Mouse (Mus musculus) embryonic facial prominence, embryonic 10.5 days (tissue): ENCODE measurements around the gene 2610028H24Rik. TPM values are rescaled to one million over a fixed set of nuclear protein-coding genes. Genes with fewer than 3 reads are reported as not detected.

Experiments used
- DNase-seq: peaks from one replicate; pipeline ENCODE4 v3.0.0-alpha.2; 2017; ENCODE audit warnings: low spot score
- H3K27ac ChIP-seq: fragments of 300-500 bp; sonication (generic); replicated peaks from 2 replicates; pipeline ENCODE4 v1.5.1; 2016; ENCODE audit warnings: mild to moderate bottlenecking
- H3K27me3 ChIP-seq: fragments of 300-500 bp; sonication (generic); replicated peaks from 2 replicates; pipeline ENCODE4 v1.6.1; 2016; ENCODE audit warnings: low read depth, mild to moderate bottlenecking; ENCODE audit not compliant: poor library complexity, severe bottlenecking
- H3K36me3 ChIP-seq: fragments of 300-500 bp; sonication (generic); replicated peaks from 2 replicates; pipeline ENCODE4 v1.6.1; 2016; ENCODE audit warnings: mild to moderate bottlenecking, moderate library complexity
- H3K4me1 ChIP-seq: fragments of 300-500 bp; sonication (generic); 2 replicates; pipeline ENCODE4 v1.6.1; 2016
- H3K4me3 ChIP-seq: fragments of 300-500 bp; sonication (generic); 2 replicates; pipeline ENCODE4 v1.5.1; 2016; ENCODE audit warnings: mild to moderate bottlenecking, moderate library complexity
- H3K9me3 ChIP-seq: fragments of 300-500 bp; sonication (generic); 2 replicates; pipeline ENCODE4 v1.6.1; 2016; ENCODE audit warnings: mild to moderate bottlenecking
- WGBS: fragments of 180-500 bp; shearing (Covaris S2); methylation state at CpG from one replicate; pipeline ENCODE4 v1.1.7; 2016; 5-methylcytosine and 5-hydroxymethylcytosine counted together
- polyA plus RNA-seq: library from polyadenylated mRNA; unstranded; fragments of >200 nt; fragmentation: Nextera tagmentation; extraction: Ambion mirVana; gene quantifications from 2 replicates; pipeline ENCODE4 v1.2.1, GENCODE M21; 2016

2610028H24Rik gene
- not detected in 2 replicates for polyA plus RNA-seq

DNA sequence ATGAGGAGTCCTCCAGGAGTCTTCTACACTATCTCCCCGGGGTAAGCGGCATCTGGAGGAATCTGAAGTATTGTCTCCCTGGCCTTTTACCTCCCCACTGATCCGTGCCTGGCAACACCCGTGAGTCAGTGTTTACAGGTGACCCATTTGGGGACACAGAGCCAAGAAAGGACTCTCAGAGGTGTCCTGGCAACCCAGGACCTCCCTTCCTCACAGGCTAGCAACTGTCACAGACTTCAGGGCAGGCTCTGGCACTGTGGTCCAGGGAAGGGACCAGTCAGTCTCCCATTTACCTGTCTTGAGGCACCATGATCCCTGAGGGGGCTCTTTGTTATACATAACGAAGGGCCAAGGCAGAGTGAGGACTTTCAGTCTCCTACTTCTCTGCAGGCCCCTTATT lies at the start of gene 2610028H24Rik:
2610028H24Rik (plus strand) TSS at position 231 of the 400 bp plus-strand sequence.
- 64% methylated on average over 5 of the region's 5 CpGs for WGBS
- DNase-seq = no peak
- no peaks in the 10 kb centered on the region for H3K9me3 ChIP-seq
- H3K36me3 ChIP-seq = no peaks in the 10 kb centered on the region
- H3K27me3 ChIP-seq = no peaks in the 10 kb centered on the region
- H3K4me3 ChIP-seq = no peak within 1 kb of the TSS
- no peak within 1 kb of the TSS for H3K27ac ChIP-seq
- peaks cover under 1% of the 10 kb centered on the region; the same call in 1 of the 2 replicates for H3K4me1 ChIP-seq

DNA sequence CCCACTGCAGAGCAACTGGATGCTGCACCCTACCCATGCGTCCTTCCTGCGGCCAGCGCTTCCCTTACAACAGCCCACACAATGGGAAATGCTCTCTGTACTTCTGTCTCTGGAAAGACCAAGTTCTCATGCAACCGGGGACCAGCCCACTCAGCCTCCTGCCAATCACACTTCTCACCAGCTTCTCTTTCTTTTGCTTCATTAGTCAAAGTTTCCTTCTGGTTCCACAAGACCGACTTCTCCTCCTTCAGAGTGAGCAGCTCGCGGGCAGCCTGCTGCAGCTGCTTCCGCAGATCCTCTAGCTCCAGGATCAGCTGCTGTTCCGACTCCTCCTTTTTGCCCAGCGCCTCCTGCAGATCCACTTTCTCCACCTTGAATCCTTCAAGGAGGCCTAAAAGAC lies 40.4 kb upstream of the 2610028H24Rik start:
- no peak for DNase-seq
- Histone ChIP-seq H3K4me1 (no peaks in the 10 kb centered on the region), H3K27me3 (no peaks in the 10 kb centered on the region), H3K27ac (no peak overlapping the region), H3K9me3 (no peaks in the 10 kb centered on the region), H3K36me3 (peaks cover 99% of the 10 kb centered on the region), H3K4me3 (no peak overlapping the region)
- WGBS = 95% methylated on average over 10 of the region's 10 CpGs

DNA sequence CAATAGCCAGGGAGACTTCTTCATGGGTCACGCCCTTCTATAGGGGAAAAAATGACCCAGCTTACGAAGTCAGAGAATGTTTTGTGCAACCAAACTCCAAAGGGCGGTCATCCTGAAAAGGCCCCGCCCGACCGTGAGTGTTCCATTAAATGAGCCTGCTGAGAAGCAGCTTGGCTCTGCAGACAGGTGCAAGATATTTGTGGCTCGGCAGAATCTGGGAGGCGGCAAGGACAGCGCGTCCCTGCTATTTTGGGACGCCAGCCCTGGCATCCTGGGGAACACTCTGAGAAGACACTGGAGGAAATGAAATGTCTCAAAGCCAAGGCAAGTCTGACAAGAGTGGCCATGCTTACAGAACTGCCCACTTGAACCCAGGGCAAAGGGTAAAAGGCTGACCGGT lies 32.1 kb upstream of the 2610028H24Rik start:
- DNase-seq = no peak
- no peak overlapping the region for H3K4me3 ChIP-seq
- no peaks in the 10 kb centered on the region for H3K4me1 ChIP-seq
- peaks cover 100% of the 10 kb centered on the region for H3K36me3 ChIP-seq
- no peaks in the 10 kb centered on the region for H3K27me3 ChIP-seq
- 89% methylated on average over 12 of the region's 12 CpGs for WGBS
- H3K27ac ChIP-seq = no peak overlapping the region
- no peaks in the 10 kb centered on the region for H3K9me3 ChIP-seq

DNA sequence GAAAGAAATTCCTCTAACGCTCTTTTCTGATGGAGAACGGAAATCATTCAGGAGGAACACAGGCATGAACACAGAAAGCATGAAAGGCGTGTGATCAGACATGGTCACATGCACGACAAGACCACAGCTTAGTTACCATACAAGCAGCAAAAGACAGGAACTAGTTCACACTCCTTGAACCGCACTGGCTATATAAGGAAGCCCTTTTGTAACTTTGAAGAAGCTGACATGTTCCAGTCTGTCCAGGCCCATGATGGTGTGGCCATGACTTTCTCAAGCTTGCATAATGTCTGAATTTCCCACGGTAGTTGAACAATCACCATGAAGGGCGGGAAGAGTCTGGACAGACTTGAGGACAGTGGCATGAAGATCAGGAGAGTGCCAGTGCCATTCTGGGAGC lies 23.2 kb upstream of the 2610028H24Rik start:
- Histone ChIP-seq H3K27me3 (no peaks in the 10 kb centered on the region), H3K4me3 (no peak overlapping the region), H3K27ac (no peak overlapping the region), H3K36me3 (peaks cover 100% of the 10 kb centered on the region), H3K4me1 (no peaks in the 10 kb centered on the region), H3K9me3 (no peaks in the 10 kb centered on the region)
- 96% methylated on average over 7 of the region's 7 CpGs for WGBS
- no peak for DNase-seq

DNA sequence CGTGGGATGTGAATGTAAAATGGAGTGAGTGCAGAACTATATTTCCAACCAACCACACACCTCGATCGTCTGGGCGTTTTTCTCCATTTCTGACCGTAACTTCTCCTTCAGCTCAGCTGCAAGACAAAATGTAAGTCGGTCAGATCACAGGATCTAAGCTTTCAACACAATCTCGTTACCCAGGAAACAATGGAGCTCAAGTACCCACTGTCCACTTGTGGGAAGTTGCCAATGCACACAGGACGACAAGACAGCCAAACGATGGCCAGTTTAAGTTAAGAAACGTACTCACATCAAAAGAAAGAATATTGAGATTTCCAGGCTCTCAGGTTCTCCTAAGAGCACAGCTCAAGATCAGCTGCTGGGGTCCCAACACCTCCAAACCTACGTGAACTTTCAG lies 15.0 kb upstream of the 2610028H24Rik start:
- Histone ChIP-seq H3K36me3 (peaks cover 100% of the 10 kb centered on the region), H3K4me3 (no peak overlapping the region), H3K27me3 (no peaks in the 10 kb centered on the region), H3K27ac (no peak overlapping the region), H3K4me1 (no peaks in the 10 kb centered on the region), H3K9me3 (no peaks in the 10 kb centered on the region)
- WGBS = 94% methylated on average over 11 of the region's 11 CpGs
- DNase-seq = no peak

DNA sequence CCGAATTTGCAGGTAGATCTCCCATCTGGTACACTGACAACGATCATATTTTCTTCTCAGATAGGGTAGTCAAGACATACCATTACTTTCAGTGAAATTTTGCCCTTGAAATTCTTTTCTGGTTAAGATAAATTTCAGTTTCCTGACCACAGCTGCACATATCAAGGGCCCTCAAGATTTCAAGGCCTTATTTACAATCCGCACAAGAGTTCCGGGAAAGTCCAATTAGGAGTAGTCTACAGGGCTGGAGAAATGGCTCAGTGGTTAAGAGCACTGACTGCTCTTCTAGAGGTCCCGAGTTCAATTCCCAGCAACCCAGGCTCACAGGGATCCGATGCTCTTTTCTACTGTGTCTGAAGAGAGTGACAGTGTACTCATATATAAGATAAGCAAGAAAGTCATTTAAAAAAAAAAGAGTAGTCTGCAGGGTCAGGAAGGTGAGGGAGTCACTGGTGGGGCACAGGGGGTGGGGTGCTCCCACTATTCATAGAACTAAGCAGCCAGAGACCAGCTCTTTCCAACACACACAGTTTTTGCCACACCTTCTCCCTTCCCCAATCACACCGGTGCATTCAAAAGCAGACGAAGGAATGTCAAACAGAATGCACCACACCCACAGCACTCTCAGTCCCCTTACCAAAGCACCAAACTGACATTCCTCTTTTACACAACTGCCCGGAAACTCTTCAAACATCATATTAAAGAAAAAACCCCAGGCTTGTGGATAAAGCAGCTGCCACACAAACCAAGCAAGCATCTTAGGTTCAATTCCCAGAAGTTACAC lies 9.6 kb upstream of the 2610028H24Rik start:
- H3K27me3 ChIP-seq = no peaks in the 10 kb centered on the region
- 93% methylated on average over 9 of the region's 9 CpGs for WGBS

DNA sequence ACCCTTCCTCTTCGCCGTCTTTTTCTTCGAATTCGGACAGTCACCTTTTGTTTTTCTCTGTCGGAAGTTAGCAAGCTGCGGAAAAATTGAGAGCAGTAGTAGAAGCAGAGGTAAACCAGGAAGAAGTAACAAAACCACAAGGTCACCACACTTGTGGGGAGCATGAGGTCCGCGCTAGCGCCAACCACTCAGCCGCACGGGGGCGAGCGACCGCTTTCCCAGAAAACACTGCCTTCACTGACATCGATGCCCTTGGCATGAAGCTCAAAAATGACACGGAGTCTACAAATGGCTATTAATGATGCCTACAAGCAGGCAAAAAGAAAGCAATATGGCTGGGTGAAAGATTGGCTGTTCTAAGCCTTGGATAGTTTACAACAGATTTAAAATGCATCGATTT lies 8.6 kb upstream of the 2610028H24Rik start, which contains the start of gene AC141477.1:
AC141477.1 (minus strand) TSS at position 164 of the 400 bp plus-strand sequence.
- Histone ChIP-seq H3K36me3 (peaks cover 58% of the 10 kb centered on the region), H3K4me1 (peaks cover 20% of the 10 kb centered on the region), H3K27me3 (no peaks in the 10 kb centered on the region), H3K9me3 (no peaks in the 10 kb centered on the region), H3K27ac (no peak within 1 kb of the TSS), H3K4me3 (peak within 1 kb of the TSS; percentile 94)
- DNase-seq = no peak
- WGBS = 95% methylated on average over 17 of the region's 17 CpGs

More for the DNA sequence above, 9.6 kb upstream of the 2610028H24Rik start:
- DNase-seq = no peak
- Histone ChIP-seq H3K36me3 (peaks cover 68% of the 10 kb centered on the region), H3K9me3 (no peaks in the 10 kb centered on the region), H3K27ac (no peak overlapping the region), H3K4me3 (no peak overlapping the region), H3K4me1 (peaks cover 20% of the 10 kb centered on the region)

DNA sequence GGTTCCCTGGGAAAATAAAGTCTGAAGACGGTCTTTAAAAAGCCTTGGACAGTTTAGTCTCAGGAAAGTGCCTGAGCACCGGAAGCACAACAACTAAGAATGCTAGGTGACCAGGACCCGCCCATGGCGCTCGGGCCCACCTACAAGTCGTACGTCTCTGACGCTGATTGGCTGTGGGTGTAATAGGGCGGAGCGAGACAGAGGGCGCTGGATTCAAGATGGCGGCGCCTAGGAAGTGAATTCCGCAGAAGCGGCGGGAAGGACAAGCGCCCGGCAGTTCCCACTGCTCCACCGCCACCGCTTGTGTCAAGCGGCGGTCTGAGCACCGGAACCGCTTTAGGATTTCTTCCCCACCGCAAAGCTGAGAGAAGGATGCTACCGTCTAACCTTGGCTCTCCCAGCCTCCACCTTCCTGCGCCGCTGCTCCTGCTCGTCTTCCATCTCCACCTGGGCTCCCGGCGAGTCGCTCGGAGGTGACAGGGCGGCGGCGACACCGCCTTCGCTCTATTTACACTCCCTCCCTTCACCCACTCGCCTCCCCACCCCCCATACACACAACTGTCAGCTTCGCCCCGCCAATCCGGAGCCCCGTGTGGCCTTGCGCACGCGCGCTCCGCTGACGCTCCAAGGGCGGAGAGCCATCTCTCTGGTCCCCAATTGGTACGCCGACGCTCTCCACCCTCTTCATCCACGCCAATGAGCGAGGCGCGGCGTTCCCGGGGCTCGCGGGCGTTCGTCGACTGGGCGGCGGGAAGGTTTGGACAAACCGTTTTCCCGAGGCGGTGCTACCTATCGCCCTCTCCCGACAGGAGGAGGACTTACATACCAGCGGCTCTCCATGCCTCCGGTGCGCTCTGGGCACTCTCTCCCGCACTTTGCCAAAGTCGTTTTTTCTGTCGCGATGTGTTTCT lies 6.4 kb upstream of the 2610028H24Rik start, which contains the start of gene Pcnt:
Pcnt (minus strand) TSS at position 609 of the 911 bp plus-strand sequence.
- Histone ChIP-seq H3K4me1 (peaks cover 20% of the 10 kb centered on the region), H3K27ac (peak within 1 kb of the TSS; percentile 95), H3K36me3 (peaks cover 37% of the 10 kb centered on the region), H3K9me3 (no peaks in the 10 kb centered on the region), H3K27me3 (no peaks in the 10 kb centered on the region), H3K4me3 (peak within 1 kb of the TSS; percentile 94)
- peak; percentile 98 for DNase-seq
- under 1% methylated on average over 78 of the region's 78 CpGs for WGBS

DNA sequence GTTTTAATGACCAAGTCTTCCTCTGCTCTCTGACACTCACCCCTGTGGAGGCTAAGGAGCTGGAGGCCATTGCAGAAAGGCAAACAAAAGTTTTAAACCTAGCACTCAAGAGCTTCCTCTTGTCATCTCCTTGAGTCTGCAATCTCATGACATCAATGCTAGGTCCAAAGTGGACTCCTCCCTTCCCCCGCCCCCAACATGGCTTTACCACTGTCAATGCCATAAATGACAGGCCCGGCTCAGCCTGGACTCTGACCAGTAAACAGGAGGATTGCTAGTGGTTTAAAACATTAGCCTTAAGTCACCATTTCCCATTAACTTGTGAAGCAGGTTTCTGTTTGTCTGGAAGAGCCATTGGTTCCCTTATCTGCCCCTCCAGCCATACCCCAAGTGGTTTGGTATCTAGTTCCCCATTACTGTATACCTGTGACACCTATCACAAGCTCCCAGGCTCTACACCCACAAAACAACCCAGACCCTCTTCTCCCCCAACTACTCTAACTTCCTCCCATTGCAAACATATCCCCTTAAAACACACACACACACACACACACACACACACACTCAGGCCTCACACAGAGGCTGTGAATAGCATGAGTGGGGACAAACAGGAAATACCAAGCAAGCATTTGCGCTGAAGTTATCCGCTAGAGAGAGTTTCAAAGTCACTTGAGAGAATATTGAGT lies 2.7 kb upstream of the 2610028H24Rik start:
- 88% methylated on average over 4 of the region's 4 CpGs for WGBS
- DNase-seq = no peak
- Histone ChIP-seq H3K4me1 (peaks cover 16% of the 10 kb centered on the region), H3K4me3 (no peak overlapping the region), H3K27ac (no peak overlapping the region; the same call in 1 of the 2 replicates), H3K36me3 (no peaks in the 10 kb centered on the region), H3K9me3 (no peaks in the 10 kb centered on the region), H3K27me3 (no peaks in the 10 kb centered on the region)

DNA sequence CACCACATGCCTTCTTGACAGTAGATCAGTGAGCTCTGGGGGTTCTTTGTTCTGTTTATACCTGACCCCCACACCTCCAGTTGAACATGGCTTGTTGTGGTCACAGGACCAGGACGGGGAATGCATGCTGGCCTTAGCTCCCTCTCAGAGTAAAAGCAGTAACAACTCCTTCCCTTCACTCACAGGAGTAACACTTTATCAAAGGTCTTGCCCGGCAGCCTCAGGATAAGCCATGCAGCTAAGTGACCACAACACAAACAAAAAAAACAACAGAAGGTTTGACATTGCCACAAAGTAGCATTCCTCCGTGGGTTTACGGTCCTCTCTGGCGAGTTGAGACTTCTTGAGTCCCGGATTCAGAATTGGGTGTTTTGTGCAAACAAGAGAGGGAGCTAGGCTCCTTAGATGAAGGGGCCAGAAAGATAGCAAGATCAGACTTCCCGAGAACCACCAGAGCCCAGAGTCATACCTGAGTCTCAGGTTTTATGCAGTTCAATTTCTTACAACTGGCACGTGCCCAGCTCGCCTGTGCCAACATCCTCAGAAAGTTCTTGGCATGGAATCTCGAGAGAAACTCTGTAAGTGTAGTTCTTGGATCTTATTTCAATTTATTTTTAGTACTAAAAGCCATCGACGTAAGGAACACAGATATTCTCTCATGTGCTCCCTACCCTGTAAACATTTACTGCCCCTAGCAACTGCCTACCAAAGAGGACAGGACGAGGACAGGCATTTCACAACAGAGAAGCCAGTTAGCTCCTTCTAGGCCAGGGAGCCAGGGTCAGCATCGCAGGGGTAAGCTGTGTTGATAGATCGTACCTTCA lies 1.3 kb upstream of the 2610028H24Rik start:
- Histone ChIP-seq H3K4me3 (no peak overlapping the region), H3K4me1 (peaks cover 8% of the 10 kb centered on the region), H3K36me3 (no peaks in the 10 kb centered on the region), H3K27me3 (no peaks in the 10 kb centered on the region), H3K9me3 (no peaks in the 10 kb centered on the region), H3K27ac (no peak overlapping the region)
- no peak for DNase-seq
- 83% methylated on average over 15 of the region's 15 CpGs for WGBS

DNA sequence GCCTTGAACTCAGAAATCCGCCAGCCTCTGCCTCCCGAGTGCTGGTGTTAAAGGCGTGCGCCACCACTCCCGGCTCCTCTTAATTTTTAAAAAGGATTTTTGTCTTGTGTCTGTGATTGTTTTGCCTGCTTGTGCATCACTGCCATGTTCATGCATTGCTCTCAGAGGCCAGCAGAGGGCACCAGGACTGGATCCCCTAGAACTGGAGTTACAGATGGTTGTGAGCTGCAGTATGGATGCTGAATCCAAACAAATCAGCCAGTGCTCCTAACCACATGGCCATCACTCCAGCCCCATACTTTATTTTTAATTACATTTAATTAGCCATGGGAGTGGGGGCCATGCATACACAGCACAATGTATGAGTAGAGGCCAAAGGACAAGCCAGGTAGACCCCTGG lies 6.4 kb downstream of the 2610028H24Rik start:
- Histone ChIP-seq H3K4me1 (no peaks in the 10 kb centered on the region), H3K27ac (no peak overlapping the region), H3K4me3 (no peak overlapping the region), H3K36me3 (0 out of 2 replicates have a peak, but pooled peaks cover 3% of the 10 kb centered on the region), H3K27me3 (no peaks in the 10 kb centered on the region), H3K9me3 (peaks cover 12% of the 10 kb centered on the region; the same call in 1 of the 2 replicates)
- WGBS = 65% methylated on average over 5 of the region's 5 CpGs
- DNase-seq = peak; percentile 60
